Mouse (Mus musculus): ENCODE results near the gene Bpifa5.

Gene Bpifa5

GRCm38 (mm10) chr2:154209112-154209511, 46.7 kb downstream of the Bpifa5 start:
- DNase-seq = no peak

- DNase-seq = no peak
Observed at GRCm38 (mm10) chr2:154211121-154211520, 48.7 kb downstream of the Bpifa5 start.

- peak; percentile 66 for DNase-seq
Observed at GRCm38 (mm10) chr2:154211881-154212280, 49.5 kb downstream of the Bpifa5 start.

GRCm38 (mm10) chr2:154215191-154215590, 52.8 kb downstream of the Bpifa5 start:
- DNase-seq = peak; percentile 33

All from layer of hippocampus, adult 9-11 months (tissue).